Mouse (Mus musculus) gastrocnemius, adult 8-10 months (tissue): ENCODE results near the gene Prss42. TPM values are rescaled to one million over a fixed set of nuclear protein-coding genes. Genes with fewer than 3 reads are reported as not detected.
A peak's percentile ranks its signal among the peaks of the same experiment; 100 is the strongest.

Source experiments
- DNase-seq, 2 experiments: peaks; one replicate each; pipeline ENCODE4 v3.0.0; 2022; ENCODE audit warnings: low spot score in 2 of 2
- total RNA-seq, 4 experiments: library from RNA; stranded (reverse); gene quantifications; 2 replicates each; pipeline ENCODE4 v1.2.4; 2022

The Prss42 gene
- total RNA-seq: not detected

DNA sequence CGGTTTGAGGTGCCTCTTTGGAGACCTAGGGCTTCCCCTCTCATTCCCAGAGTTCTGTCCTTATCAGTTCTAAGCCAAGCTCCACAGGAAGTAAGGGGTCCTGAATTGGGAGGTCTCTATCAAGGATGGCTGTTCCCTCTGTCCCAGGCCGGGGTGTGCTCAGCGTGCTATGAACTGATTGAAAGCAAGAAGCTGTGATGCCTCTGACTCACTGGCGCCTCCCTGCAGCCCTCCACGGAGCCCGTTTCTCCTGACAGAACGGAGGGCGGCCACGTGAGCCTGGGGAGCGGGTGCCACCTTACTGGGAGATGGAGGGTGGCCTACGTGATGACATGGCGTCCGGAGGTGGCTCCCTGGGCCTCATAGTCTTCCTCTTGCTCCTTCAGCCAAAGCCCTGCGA, at the start of gene Prss42:
TSS of gene Prss42 (plus strand) at position 301 of the 400 bp plus-strand sequence.
- no peak for DNase-seq

DNA sequence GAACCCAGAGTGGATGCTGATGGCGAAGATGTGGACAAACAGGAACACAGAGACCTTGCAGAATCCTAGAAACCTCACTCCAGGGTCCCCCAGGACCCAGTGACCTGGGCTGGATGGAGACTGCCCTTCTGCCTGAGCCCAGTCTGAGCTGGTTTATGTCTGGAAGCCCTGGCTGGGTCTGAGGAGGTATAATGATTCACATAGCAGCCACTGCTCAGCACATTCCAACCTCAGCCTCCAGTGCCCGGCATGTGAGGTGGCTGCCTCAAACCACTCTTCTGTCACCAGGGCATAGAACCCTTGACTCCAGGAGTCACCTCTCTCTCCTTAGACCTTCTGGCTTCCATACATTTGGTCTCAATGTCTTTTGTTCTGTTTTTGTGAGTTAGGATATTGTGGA, 49.5 kb upstream of the Prss42 start:
- DNase-seq: no peak

DNA sequence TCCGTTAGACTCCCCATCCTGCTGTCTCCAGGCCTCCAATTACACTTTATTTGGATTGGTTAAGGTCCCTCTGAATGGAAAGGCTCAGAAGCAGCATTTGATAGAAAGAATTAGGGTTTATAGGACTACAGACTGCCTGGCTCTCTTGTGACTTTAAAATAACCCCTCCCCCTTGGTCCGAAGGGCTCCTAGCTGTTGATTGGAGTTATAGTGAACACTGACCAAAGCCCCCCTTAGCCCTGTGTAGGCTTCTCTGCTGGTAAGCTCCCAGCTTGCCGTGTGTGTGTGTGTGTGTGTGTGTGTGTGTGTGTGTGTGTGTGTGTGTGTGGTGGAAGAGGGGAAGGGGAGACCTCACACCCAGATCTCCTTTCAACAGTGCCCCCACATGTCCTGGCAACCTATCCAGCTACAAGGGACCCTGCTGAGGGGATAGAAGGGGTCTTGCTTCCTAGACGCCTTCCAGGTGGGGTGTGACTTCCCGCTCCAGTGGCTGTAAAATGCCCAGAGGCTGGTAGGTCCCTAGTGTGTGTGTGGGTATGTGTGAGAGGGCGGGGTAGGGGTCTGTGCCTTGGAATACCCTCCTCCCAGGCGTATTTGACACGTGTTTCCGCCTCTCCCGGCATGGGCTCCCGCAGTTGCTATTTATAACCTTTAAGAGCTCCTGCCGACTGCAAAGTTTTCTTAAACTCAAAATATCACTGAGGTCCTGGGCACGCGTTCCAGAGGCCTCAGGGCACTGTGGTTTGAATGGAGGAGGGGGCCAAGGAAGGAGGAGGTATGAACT, 47.4 kb upstream of the Prss42 start:
- DNase-seq: no peak

DNA sequence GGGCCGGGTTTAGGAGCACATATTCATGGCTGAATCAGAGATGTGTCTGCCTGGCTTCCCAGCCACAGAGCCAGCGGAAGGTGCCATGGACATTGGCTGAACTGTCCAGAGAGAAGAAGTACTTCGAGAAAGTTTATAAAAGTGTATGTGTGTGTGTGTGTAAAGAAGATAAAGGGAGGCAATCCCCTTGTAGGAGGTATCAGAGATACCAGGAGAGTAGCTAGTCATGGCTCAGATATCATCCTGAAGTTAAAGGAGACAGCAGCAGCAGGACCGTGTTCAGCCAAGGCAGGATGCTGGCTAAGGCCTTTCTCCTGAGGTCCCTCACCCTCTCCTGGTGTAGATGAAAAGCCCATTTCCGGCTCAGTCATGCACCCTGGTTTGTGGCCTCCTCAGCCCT, 46.6 kb upstream of the Prss42 start:
- DNase-seq: no peak

DNA sequence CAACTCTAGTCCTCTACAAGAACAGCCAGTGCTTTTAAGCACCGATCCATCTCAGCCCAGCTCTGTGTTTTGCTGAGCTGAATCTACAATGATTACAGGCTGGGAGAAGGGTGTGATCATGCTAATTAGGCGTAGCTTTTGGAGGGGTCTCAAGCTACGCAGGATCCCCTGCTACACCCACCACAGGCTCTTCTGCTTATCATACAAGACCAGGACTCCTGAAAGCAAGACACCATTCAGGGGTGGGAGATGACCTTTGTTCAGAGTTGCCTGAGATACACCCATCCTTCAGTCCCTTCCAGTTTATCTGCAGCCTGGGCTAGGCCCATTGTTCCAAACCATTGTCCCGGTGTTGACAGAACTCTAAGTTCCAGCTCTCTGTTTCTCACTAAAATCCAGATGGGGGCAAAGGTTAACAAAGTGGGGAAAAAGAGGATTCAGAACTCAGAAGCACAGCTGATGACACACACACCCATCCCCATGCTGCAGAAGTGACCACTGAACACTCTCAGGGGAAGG, 45.0 kb upstream of the Prss42 start:
- no peak for DNase-seq

DNA sequence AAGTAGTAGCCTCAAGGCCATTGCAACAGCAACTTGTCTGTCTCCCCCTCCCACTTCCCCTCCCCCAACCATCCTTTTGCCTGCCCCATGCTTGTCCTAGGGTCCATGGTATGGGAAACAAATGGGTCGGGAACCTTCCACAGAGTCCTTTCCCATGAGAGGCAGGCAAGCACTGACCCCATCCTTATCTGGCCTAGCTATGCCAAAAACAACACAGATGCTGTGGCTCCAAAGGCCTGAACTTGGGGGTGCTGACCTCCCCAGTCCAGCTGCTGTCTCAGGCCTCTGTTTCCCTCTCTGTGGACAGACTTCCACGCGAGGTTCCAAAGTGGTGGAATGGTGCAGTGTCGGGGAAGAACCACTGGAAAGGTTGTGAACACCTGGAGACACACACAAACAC, 44.2 kb upstream of the Prss42 start:
- no peak for DNase-seq

DNA sequence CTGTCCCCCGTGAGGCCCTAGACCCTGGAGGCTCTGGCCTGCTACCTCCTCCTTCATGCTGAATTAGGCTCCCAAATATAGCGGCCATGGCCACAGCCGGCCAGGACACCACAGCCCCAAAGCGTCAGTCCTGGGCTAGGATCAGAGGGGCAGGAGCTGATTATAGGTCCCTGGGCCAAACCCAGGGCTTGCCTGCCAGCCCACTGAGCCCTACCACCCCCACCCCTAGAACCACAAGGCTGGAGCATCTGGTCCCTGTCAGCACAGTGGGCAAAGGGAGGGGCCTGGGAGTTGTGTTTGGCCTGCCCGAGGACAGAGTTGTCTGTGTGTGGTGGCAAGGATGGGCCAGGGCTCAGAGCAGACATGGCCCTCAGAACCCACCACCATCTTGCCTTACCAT, 40.1 kb upstream of the Prss42 start:
- DNase-seq: no peak

DNA sequence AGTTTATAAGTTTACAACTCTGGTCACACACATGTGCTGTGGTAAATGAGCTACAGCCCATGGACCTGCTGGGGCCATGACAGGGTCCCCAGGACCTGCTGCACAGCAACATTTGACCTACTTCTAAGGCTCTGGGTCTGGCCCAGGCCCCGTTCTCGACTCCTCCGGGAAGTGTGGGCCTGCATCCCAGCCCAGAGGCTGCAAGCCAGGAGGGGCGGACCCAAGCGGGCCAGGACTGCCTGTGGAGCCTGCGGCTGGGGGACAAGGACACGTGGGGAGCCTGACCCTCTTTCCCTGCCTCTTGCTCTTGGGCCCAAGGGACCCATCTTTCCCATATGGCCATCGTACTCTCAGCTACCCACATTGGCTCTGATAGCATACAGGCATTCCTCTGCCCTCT, 39.4 kb upstream of the Prss42 start:
- DNase-seq: peak; percentile 72 to 74

DNA sequence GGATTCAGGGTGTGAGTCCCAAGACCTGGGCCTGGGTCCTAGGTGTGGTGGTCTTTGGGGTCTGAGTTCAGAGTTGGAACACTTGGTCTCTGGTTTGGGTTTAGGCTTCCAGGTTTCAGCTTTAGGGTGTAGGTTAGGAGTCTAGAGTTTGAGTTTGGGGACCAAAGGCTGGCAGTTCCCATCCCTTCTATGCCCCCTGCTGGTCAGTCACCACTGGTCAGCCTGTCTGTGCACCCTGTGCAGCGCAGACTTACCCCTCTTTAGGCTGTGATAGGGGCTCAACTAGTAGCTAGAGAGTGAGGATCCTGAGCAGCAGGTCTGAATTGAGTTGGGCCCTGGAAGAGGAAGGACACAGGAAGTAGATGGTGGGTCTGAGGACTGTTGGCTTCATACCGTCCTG, 38.7 kb upstream of the Prss42 start:
- DNase-seq: peak in 1 of 2 experiments; percentile 14

DNA sequence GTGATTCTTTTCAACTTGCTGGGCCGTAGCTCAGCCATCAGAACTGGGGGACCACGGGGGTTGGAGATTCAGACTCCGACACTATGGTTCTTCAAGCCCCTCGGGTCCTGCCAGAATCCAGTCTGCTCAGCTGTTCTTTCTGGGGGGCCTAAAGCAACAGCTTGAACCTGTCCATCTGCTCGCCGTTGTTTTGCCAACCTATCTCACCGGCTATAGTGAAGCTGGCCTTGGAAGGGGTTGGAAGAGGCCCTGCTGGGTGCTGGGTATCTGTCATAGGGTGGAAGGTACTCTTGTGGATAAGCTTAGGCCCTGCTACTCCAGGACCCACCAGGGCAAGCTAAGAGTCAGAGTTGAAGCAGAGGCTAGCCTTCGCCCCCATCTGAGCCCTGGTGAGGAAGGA, 37.1 kb upstream of the Prss42 start:
- no peak for DNase-seq

DNA sequence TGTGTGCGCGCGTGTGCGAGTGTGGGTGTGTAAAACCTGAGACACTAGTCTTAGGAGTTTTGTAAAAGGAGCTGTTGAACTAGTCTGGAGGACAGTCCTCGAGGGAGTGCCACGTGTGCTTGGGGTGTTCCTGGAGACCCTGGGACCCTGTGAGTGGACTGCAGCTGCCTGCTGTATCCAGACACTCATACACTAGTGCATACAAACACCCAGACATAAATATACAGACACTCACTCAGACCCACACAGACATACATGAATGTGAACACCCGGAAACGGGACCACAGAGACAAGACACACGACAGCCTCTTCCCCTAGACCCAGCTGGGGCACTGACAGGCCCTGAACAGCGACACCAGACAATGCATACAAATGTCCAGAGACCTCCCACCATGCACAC, 35.2 kb upstream of the Prss42 start:
- DNase-seq: no peak

DNA sequence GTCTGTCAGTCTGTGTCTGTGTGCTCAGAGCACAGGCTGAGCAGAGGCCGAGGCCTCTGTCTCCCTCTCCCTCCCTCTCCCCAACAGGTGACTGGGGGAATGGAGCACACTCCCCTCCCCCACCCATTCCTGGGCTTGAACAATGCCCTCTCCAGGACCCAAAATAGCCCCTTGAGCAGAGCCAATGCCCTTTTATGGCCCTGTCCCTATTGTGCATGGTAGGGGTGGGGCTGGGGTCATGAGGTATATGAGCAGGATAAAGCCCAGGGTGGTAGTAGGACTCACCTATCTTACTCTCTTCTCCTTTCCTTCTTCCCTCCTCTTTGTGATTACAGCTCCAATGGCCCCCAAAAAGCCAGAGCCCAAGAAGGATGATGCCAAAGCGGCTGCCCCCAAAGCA, 34.6 kb upstream of the Prss42 start:
- no peak for DNase-seq

DNA sequence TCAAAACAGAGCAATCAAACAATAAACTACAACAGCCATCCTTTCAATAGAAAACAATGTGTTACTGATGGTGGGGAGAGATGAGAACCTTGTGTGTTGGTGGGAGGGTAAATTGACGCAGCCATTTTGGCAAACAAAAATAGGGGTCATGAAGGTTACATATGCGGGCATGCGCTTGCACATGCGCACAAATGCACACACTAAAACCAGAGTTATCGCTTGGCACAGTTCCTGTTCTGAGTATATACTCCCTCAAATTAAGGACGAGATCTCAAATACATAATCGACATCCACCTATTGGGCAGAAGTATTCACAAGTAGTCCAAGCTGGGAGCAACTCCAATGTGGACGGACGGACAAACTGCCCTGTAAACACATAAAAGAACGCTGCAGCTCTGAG, 25.6 kb upstream of the Prss42 start:
- DNase-seq: no peak

DNA sequence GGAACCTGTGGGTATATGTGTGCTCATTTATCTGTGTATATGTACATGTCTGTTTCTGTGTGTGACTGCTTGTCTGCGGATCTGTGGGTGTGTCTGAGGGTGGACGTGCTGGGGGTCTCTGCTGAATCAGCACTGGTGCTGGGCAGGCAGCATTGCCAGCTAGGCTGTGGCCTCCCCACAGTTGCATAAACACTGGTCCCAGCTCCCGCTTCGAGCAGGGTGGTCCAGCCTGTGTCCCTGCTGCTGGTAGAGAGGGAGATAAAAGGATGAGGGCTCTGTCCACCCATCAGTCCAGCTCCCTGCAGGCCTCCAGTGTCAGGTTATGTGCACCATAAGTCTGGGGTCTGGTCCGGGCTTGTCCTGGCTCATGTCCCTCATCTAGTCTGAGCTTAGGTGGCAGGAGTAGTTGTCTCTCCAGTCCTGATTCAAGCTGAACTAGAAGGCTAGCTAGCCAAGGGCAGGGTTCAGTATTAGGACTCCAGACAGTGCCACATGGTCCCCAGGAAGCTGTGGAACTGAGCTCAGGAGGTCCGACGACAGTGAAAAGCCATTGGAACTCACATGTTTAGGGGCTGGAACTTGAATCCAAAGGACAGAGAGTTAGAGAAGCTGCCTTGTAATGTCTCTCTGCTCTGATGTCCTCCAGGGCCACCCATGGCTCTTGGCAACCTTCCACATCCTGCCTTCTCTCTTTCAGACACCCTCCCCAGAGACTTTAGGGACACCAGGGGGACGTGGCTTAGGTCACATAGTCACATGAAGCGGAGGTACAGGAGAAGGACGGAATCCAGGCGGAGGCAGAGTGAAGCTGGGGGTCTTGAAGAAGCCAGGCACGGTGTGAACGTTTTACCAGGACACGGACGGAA, 23.3 kb upstream of the Prss42 start:
- DNase-seq: no peak

DNA sequence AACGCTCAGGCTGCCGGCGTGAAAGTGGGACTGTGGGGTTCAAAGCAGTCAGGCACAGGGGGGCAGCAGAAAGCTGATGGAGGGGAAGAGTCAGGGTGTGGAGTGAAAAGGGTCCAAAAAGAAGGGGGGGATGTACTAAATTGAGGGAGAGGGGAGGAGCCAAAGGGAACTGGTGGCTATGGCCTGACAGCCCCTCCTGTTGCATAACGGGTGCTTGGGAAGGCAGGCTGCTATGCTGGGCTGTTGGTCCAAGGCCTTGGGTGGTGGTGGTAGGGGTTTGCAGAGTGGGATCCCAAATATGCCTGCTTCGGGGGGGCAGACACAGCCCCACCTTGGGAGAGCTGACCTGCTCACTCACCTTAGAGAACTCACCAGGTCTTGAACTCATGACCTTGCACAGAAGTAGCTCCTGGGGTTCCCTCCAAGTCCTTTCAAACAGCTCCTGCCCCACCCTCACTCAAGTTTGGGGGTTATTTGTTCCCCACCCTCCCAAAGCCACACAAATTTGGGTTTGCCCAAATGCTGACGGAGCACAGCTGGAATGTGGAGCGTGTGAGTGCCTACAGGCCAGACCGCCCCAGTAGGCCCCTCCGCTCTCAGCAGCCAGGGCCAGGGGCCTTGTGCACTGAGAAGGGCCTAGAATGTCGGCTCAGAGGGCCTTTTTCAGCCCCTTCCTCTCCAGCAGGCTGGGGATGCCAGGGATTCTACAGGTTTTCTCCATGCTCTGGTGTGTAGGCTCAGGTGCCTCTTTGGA, 22.5 kb upstream of the Prss42 start:
- no peak for DNase-seq

DNA sequence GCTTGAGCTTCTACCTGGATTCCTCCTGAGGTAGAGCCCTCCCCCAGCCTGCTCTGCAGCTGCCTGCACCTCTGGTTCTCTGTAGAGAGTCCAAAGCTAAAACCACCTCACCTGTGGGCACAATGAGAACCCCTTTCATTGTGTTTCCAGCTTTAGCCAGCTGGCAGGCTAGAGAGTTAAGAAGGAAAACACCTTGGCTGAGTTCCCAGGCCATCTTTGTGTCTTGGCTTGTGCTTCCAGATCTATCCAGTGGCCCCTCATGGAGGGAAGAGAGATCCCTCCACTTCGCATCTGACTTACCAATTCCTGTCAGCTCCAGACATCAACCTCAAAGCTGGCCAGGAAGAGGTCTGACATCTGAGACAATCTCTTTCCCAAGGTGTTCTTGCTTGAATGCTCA, 19.9 kb upstream of the Prss42 start:
- DNase-seq: no peak

DNA sequence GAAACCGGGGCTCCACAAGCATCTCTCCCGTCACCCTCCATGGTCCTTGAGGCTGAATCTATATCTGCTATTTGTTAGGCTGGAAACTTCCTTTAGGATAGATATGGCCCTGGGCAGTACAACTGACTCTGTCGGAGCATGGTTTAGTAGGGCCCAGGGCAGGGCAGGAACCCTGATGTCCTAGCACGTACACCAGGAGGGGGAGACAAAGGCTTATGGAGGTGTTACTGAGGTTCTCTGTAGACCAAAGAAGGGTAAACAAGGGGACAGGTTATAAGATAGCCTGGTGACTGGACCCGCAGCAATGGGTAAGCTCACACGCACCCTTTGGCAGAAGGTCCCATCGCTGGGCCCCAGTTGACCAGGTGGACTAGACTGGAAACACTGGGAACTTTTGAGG, 19.4 kb upstream of the Prss42 start:
- DNase-seq: no peak

DNA sequence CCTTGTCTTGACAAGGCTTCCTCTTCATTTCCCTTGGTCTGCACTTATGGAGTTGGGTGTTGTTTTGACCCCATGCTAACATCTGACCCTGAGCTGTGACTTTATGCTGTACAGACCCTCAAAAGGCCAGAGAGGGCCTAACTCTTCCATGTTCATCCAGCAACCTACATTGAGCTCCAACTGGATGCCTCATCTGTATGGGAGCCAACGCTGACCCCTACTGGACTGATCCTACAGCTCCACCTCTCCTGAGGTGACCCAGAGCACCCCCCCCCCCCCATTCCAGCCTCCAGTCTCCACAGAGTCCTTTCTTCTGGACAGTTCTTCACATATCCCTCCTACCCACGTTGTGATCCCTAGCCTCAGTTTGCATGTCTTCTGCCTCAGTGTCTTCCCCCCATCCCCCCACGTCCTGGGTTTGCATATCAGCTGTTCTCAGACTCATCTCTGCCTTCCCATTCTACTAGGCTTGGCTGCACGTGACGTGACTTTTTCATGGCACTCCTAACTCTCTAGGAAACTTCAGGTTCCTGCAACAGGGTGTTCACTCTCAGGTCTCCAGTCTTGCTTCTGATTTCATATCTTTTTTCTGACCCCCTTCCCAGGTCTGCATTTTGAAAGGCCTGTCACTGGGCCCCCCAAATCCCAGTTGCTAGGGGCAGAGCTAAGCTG, 18.6 kb upstream of the Prss42 start:
- no peak for DNase-seq

DNA sequence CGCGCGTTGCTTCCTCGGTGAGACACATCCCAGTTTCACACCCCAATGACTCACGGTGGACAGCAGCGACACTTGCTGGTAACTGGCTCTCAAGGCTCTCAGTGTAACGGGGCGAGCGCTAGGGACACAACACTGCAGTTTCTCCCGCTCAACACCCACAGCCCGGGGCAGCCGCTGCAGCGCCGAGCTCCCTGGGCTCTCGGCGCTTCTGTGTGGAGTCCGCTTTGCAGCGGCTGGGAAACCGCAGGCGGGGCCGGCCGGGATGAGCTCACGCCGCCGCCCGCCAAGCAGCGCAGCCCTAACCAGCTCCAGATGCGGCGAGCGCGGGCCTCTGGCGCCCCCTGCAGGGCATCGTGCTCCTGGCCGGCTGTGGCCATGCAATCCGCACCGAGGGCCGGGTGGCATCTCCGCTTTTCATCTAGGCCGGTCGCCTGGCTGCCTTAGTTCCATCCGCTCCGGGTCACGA, 16.7 kb upstream of the Prss42 start:
- peak; percentile 91 to 92 for DNase-seq

DNA sequence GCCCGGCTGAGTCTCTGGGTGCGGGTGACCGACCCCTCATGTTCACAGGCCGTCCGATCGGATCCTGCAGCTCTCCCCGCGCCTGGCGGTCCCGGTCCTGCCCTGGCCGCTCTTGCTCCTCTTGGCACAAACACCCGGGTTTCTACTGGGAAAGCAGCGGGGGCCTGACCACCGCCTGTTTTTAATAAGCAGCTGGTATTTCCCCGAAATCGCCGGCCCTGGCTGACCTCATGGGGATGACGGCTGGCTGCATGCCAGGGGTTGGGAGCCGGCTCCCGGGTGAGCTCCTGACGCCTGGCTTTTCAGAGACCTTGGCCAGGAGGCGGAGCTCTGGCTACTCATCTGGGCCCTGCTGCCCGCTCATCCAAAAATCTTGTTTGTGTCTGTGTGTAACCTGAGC, 16.2 kb upstream of the Prss42 start:
- DNase-seq: peak; percentile 84 to 92

DNA sequence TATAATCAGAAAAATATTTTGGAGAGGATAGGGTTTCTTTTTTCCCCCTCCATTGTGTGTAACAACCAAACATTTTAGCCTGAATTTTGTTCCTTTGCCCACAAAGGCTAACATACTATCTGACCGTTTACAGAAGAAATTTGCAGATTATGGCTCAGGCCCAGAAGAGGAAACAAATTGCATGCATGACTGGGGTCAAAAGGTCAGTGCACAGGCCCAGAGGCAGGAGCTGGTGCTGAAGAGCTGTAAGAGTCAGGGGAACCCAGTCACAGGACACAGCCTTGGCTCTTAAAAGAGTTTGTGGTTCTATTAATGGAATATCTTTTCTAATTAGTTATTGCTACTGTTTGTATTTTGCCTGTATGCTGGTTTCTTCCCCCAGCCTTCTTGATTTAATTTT, 14.4 kb upstream of the Prss42 start:
- no peak for DNase-seq
